Mouse (Mus musculus) thymus, adult 2 months (tissue): Measurements from ENCODE around the gene Atp2b2.

Experiments used
- CTCF ChIP-seq: fragments of 200-500 bp; IDR thresholded peaks from 2 replicates; pipeline ENCODE4 v1.5.1; 2012; ENCODE audit warnings: mild to moderate bottlenecking, control low read depth, low read length, moderate library complexity, borderline replicate concordance; ENCODE audit not compliant: control insufficient read depth, poor library complexity, insufficient read depth; ENCODE audit errors: extremely low read depth
- POLR2A ChIP-seq: fragments of 200-500 bp; IDR thresholded peaks from 2 replicates; pipeline ENCODE4 v1.6.1; 2012; ENCODE audit warnings: mild to moderate bottlenecking, low read length, control low read depth, moderate library complexity; ENCODE audit not compliant: control insufficient read depth, poor library complexity, insufficient read depth; ENCODE audit errors: extremely low read depth

DNA sequence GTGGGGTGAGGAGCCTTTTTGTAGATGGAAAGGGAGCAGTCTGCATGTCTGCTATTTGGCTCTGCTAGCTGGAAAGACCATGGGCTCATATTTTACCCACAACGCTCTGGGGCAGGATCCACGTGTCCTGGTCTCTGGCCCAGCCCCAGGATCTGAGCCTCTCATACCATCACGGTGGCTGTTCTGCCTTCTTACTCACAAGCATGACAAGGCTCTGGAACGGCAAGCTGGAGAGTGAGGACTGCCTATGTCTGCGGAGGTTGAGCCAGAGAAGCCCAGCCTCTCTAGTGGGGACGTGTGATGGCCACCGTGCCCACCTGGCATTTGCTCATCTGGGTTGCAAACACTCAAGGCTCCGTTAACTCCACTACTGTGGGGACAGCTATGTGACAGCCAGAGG is 63.7 kb downstream of the Atp2b2 start:
- TF ChIP-seq POLR2A (no peak), CTCF (no peak)
